Comparison of ENCODE assay signal across 9 mouse cellular contexts in the genomic region with DNA sequence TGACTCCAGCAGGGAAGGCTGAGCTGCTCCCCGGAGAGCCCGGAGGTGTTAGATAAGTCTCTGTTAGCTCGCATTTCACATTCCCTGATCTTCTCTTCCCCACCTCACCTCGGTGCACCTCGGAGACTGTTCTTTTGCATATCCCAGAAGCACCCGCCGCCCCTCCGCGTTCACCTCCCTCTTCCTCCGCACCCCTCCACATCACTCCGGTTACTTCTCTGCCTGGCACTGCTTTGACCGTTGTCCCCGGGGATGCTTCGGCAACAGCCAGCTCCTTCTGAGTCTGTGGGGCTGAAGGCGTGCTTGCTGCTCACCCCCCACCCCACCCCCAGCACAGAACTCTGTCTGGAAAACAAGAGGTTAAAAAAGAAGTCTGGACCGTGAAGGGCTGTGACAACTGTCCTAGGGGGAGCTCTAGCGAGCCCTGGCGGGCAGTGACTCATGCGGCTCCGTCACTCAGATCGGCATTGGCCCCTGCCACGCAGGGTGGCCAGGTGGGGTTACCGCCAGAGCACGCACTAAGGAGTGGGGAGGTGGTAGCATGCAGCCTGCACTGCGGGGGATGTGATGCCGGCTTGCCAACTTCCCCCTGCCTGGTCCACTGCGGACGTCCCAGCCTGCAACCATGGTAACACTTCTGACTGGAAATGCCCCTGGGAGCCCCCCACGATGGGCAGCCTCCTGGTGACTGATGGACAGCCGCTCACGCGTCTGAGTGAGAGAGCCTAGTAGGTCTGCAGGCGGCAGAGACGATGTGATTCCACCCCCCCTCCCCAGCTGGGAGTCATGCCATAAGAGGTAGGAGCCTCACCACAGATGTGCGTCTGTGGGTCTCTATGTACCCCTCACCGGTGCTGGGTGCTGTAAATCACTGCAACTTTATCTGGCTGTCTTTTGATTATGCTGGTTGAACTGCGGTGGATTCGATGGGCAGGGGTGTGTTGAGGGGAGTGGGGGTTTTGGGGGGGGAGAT.
A peak's percentile ranks its signal among the peaks of the same experiment; 100 is the strongest.
DNase-seq lines count a peak whose midpoint lies in the region; ATAC-seq and TF ChIP-seq lines count a peak whose summit lies in the region.
"Had no signal": no experiment of that assay in that cellular context is flagged by ENCODE, and none has a peak within 500 bp of the region (broad histone marks: within the 10 kb centered on the region; RNA-seq: fewer than 3 reads in every experiment).

No protein-coding gene starts in this region.

- in situ Hi-C loops in ES-E14 (cut with MboI; ENCODE audit: low sequenced_read_pairs in 2 of 2, unreplicated experiment in 2 of 2) = no loop called here

- 6% methylated on average over 38 of the region's 38 CpGs for WGBS in forebrain, embryonic 13.5 days
- 3% methylated on average over 38 of the region's 38 CpGs for WGBS in hindbrain, embryonic 11.5 days
- 3% methylated on average over 38 of the region's 38 CpGs for WGBS in stomach, embryonic 14.5 days

- no peak for DNase-seq in ES-E14 (ENCODE audit: low read depth, low spot score)
- DNase-seq in hindbrain, embryonic 11.5 days (ENCODE audit: low spot score) = peak; percentile 63
- peak; percentile 61 to 66 for DNase-seq in left cerebral cortex, adult 8-10 months (ENCODE audit: low spot score in 2 of 2)
- peak; percentile 44 to 52 for DNase-seq in lung, postnatal 4 days
- DNase-seq in thymus, adult 18-20 months = no peak

- H3K36me3 ChIP-seq in ES-E14 (ENCODE audit: control insufficient read depth, insufficient read depth, low read length, poor library complexity, severe bottlenecking) = peaks cover 11% of the 10 kb centered on the region; the same call in 1 of the 2 replicates
- 0 out of 2 replicates have a peak, but pooled peaks cover 1% of the 10 kb centered on the region for H3K36me3 ChIP-seq in forebrain, embryonic 13.5 days (ENCODE audit: poor library complexity, severe bottlenecking)
- H3K36me3 ChIP-seq in hindbrain, embryonic 11.5 days (ENCODE audit: control insufficient read depth, insufficient read depth, low read length) = no peaks in the 10 kb centered on the region
- H3K36me3 ChIP-seq in stomach, embryonic 14.5 days (ENCODE audit: control insufficient read depth, insufficient read depth, low read length) = no peaks in the 10 kb centered on the region

- H3K4me2 ChIP-seq in forebrain, embryonic 13.5 days = peak overlapping the region; percentile 67
- H3K4me2 ChIP-seq in hindbrain, embryonic 11.5 days (replicated peaks; ENCODE audit: low read depth, low read length) = peak overlapping the region; percentile 52
- peak overlapping the region; percentile 64 for H3K4me2 ChIP-seq in stomach, embryonic 14.5 days (replicated peaks; ENCODE audit: low read depth, low read length)

- peak; percentile 72; the same call in 1 of the 2 replicates for ATAC-seq in cerebellum, adult (ENCODE audit: insufficient number of reproducible peaks, low FRiP score, low TSS enrichment)
- peak; percentile 72 for ATAC-seq in forebrain, embryonic 13.5 days
- peak; percentile 71 for ATAC-seq in hindbrain, embryonic 11.5 days (ENCODE audit: low FRiP score)
- ATAC-seq in stomach, embryonic 14.5 days (ENCODE audit: insufficient number of reproducible peaks, insufficient read depth, low FRiP score, low read depth) = peak; percentile 74; the same call in 1 of the 2 replicates

- H3K4me3 ChIP-seq in ES-E14 (ENCODE audit: insufficient read depth in 1 of 2, low read depth in 1 of 2, low read length in 2 of 2, poor library complexity in 1 of 2, severe bottlenecking in 1 of 2) = peak overlapping the region; percentile 39 to 40; a peak in 3 of 4 replicates
- peak overlapping the region; percentile 40 for H3K4me3 ChIP-seq in forebrain, embryonic 13.5 days
- H3K4me3 ChIP-seq in hindbrain, embryonic 11.5 days (ENCODE audit: low read depth, low read length) = peak overlapping the region; percentile 27
- peak overlapping the region; percentile 30 for H3K4me3 ChIP-seq in stomach, embryonic 14.5 days (ENCODE audit: low read depth, low read length)
- H3K4me3 ChIP-seq: myocyte had no signal

- H3K27ac ChIP-seq in ES-E14 (ENCODE audit: insufficient read depth, low read depth, low read length, poor library complexity, severe bottlenecking) = no peak overlapping the region
- H3K27ac ChIP-seq in forebrain, embryonic 13.5 days = no peak overlapping the region
- H3K27ac ChIP-seq in hindbrain, embryonic 11.5 days (ENCODE audit: low read depth, low read length) = 0 out of 2 replicates have a peak overlapping the region, but pooled peaks have one; percentile 42
- no peak overlapping the region for H3K27ac ChIP-seq in stomach, embryonic 14.5 days (ENCODE audit: low read length)

- H3K9ac ChIP-seq in ES-E14 (ENCODE audit: insufficient read depth, low read depth, low read length, poor library complexity, severe bottlenecking) = peak overlapping the region; percentile 27; the same call in 1 of the 2 replicates
- H3K9ac ChIP-seq in forebrain, embryonic 13.5 days = peak overlapping the region; percentile 59
- H3K9ac ChIP-seq in hindbrain, embryonic 11.5 days (ENCODE audit: low read depth, low read length) = peak overlapping the region; percentile 34; the same call in 1 of the 2 replicates
- no peak overlapping the region for H3K9ac ChIP-seq in stomach, embryonic 14.5 days (replicated peaks; ENCODE audit: low read depth, low read length)

- H3K27me3 ChIP-seq in forebrain, embryonic 13.5 days = no peaks in the 10 kb centered on the region
- no peaks in the 10 kb centered on the region for H3K27me3 ChIP-seq in hindbrain, embryonic 11.5 days (ENCODE audit: control insufficient read depth, insufficient read depth, low read length)
- H3K27me3 ChIP-seq in stomach, embryonic 14.5 days (ENCODE audit: control insufficient read depth, insufficient read depth, low read length) = no peaks in the 10 kb centered on the region

- H3K4me1 ChIP-seq in ES-E14 (ENCODE audit: control insufficient read depth in 2 of 2, insufficient read depth in 2 of 2, low read length in 2 of 2, poor library complexity in 1 of 2) = peaks cover 0 to 8% of the 10 kb centered on the region in 2 experiments; a peak in 1 of 4 replicates
- H3K4me1 ChIP-seq in forebrain, embryonic 13.5 days = peaks cover 31% of the 10 kb centered on the region
- H3K4me1 ChIP-seq in hindbrain, embryonic 11.5 days (replicated peaks; ENCODE audit: control insufficient read depth, insufficient read depth, low read length) = peaks cover 3% of the 10 kb centered on the region
- peaks cover 14% of the 10 kb centered on the region for H3K4me1 ChIP-seq in stomach, embryonic 14.5 days (ENCODE audit: control insufficient read depth, insufficient read depth, low read length)

- H3K9me3 ChIP-seq in ES-E14 (ENCODE audit: control insufficient read depth, insufficient read depth, low read depth, low read length) = no peaks in the 10 kb centered on the region
- H3K9me3 ChIP-seq in forebrain, embryonic 13.5 days (replicated peaks) = no peaks in the 10 kb centered on the region
- H3K9me3 ChIP-seq in hindbrain, embryonic 11.5 days (ENCODE audit: control insufficient read depth, low read length) = no peaks in the 10 kb centered on the region
- H3K9me3 ChIP-seq in stomach, embryonic 14.5 days (ENCODE audit: control insufficient read depth, low read depth, low read length) = no peaks in the 10 kb centered on the region

TF ChIP-seq in ES-E14, 5 proteins besides CTCF, POLR2A, EP300 and RAD21:
- no peak for TF ChIP-seq HCFC1 (IDR thresholded peaks at IDR 0.05; ENCODE audit: borderline replicate concordance, insufficient read depth, low read length)
- no peak for TF ChIP-seq ZC3H11A (IDR thresholded peaks at IDR 0.05; ENCODE audit: borderline replicate concordance, low read depth, low read length)
- no peak for TF ChIP-seq ZNF384 (IDR thresholded peaks at IDR 0.05; ENCODE audit: low read depth, low read length)
- no peak for TF ChIP-seq CHD2 (IDR thresholded peaks at IDR 0.05; ENCODE audit: low read depth, low read length)
- no peak for TF ChIP-seq MAFK (IDR thresholded peaks at IDR 0.05; ENCODE audit: insufficient read depth, low read depth, low read length)

Comparison
In these comparisons a context has a peak if more than half of its experiments do, and no peak if none do; other contexts are left out.
1. DNase-seq: peak in hindbrain, embryonic 11.5 days (single experiment), left cerebral cortex, adult 8-10 months (2 of 2) and lung, postnatal 4 days (2 of 2); none in ES-E14 (single experiment) and thymus, adult 18-20 months (0 of 2).
2. Peak in every context shown above with its lines, with median percentiles within 50 percentile points of each other: H3K4me3 ChIP-seq, ATAC-seq and H3K4me2 ChIP-seq.